Mouse (Mus musculus) heart, embryonic 14.5 days (tissue): Measurements from ENCODE around the gene Hacl1. TPM values are rescaled to one million over a fixed set of nuclear protein-coding genes. Genes with fewer than 3 reads are reported as not detected.

ENCODE experiments used
- ATAC-seq: fragments of 200-750 bp; cut with Nextera tagmentation; 2 replicates; pipeline ENCODE4 v1.8.0; 2017; ENCODE audit warnings: low read depth, moderate TSS enrichment; ENCODE audit not compliant: insufficient number of reproducible peaks, insufficient read depth, low FRiP score
- H3K27ac ChIP-seq, 2 experiments: fragments of 200-500 bp in 1 of 2; fragments of 300-500 bp in 1 of 2; sonication (generic) in 1 of 2; replicated peaks in 1 of 2; 2 replicates each; pipeline ENCODE4 v1.5.1; 2012 to 2014; ENCODE audit warnings: low read depth in 2 of 2, low read length in 2 of 2, control low read depth in 1 of 2, mild to moderate bottlenecking in 1 of 2, mixed read lengths in 1 of 2; ENCODE audit not compliant: control insufficient read depth in 1 of 2, insufficient read depth in 1 of 2
- H3K27me3 ChIP-seq: fragments of 300-500 bp; sonication (generic); 2 replicates; pipeline ENCODE4 v1.6.1; 2014; ENCODE audit warnings: mild to moderate bottlenecking, low read length, control low read depth; ENCODE audit not compliant: control insufficient read depth, insufficient read depth
- H3K36me3 ChIP-seq: fragments of 300-500 bp; sonication (generic); 2 replicates; pipeline ENCODE4 v1.6.1; 2014; ENCODE audit warnings: mild to moderate bottlenecking, control low read depth, low read length, mixed read lengths; ENCODE audit not compliant: control insufficient read depth, insufficient read depth
- H3K4me1 ChIP-seq, 2 experiments: fragments of 200-500 bp in 1 of 2; fragments of 300-500 bp in 1 of 2; sonication (generic) in 1 of 2; 2 replicates each; pipeline ENCODE4 v1.6.1; 2012 to 2014; ENCODE audit warnings: low read length in 2 of 2, control low read depth in 1 of 2, mixed read lengths in 1 of 2; ENCODE audit not compliant: control insufficient read depth in 2 of 2, insufficient read depth in 2 of 2
- H3K4me2 ChIP-seq: fragments of 300-500 bp; sonication (generic); 2 replicates; pipeline ENCODE4 v1.6.1; 2014; ENCODE audit warnings: mild to moderate bottlenecking, low read length
- H3K4me3 ChIP-seq, 2 experiments: fragments of 200-500 bp in 1 of 2; fragments of 300-500 bp in 1 of 2; sonication (generic) in 1 of 2; 2 replicates each; pipeline ENCODE4 v1.5.1; 2012 to 2014; ENCODE audit warnings: low read length in 2 of 2, mild to moderate bottlenecking in 2 of 2, control low read depth in 1 of 2, low read depth in 1 of 2, moderate library complexity in 1 of 2; ENCODE audit not compliant: control insufficient read depth in 1 of 2, insufficient read depth in 1 of 2
- H3K9ac ChIP-seq: fragments of 300-500 bp; sonication (generic); 2 replicates; pipeline ENCODE4 v1.6.1; 2014; ENCODE audit warnings: mild to moderate bottlenecking, low read length
- H3K9me3 ChIP-seq: fragments of 300-500 bp; sonication (generic); 2 replicates; pipeline ENCODE4 v1.6.1; 2016; ENCODE audit warnings: low read length, control low read depth; ENCODE audit not compliant: control insufficient read depth
- WGBS: fragments of 180-500 bp; shearing (Covaris S2); extraction: QIAGEN DNeasy Blood & Tissue Kit; methylation state at CpG from one replicate; pipeline ENCODE4 v1.1.7; 2014; 5-methylcytosine and 5-hydroxymethylcytosine counted together
- polyA plus RNA-seq: library from polyadenylated mRNA; unstranded; fragments of >200 nt; fragmentation: Nextera tagmentation; extraction: Ambion mirVana; gene quantifications from 2 replicates; pipeline ENCODE4 v1.2.1, GENCODE M21; 2014

Gene Hacl1
- polyA plus RNA-seq, 1 experiment from 2014 or later, result 14.3 TPM

GRCm38 (mm10) chr14:31665566-31665940, 24.5 kb upstream of the Hacl1 start:
- WGBS, result 79% methylated on average over 4 of the region's 4 CpGs
- no peaks in the 10 kb centered on the region for H3K9me3 ChIP-seq
- ATAC-seq, result no peak
- H3K36me3 ChIP-seq, result peaks cover 18% of the 10 kb centered on the region
- H3K9ac ChIP-seq, result no peak overlapping the region
- H3K27ac ChIP-seq, result no peak overlapping the region
- no peaks in the 10 kb centered on the region for H3K27me3 ChIP-seq
- H3K4me3 ChIP-seq, result no peak overlapping the region
- H3K4me2 ChIP-seq, result no peak overlapping the region
- peaks cover 49 to 56% of the 10 kb centered on the region in 2 experiments for H3K4me1 ChIP-seq

GRCm38 (mm10) chr14:31664903-31665565, 23.9 kb upstream of the Hacl1 start:
- 52% methylated on average over 12 of the region's 12 CpGs for WGBS
- H3K9me3 ChIP-seq, result no peaks in the 10 kb centered on the region
- peaks cover 18% of the 10 kb centered on the region for H3K36me3 ChIP-seq
- peaks cover 52 to 58% of the 10 kb centered on the region in 2 experiments for H3K4me1 ChIP-seq
- no peak for ATAC-seq
- H3K4me3 ChIP-seq, result no peak overlapping the region
- no peak overlapping the region for H3K4me2 ChIP-seq
- H3K27ac ChIP-seq, result peak overlapping the region in 1 of 2 experiments; percentile 95; a peak in 1 of 4 replicates
- H3K27me3 ChIP-seq, result no peaks in the 10 kb centered on the region
- no peak overlapping the region for H3K9ac ChIP-seq

GRCm38 (mm10) chr14:31664100-31664902, 23.2 kb upstream of the Hacl1 start:
- H3K9ac ChIP-seq, result peak overlapping the region; percentile 38; the same call in 1 of the 2 replicates
- no peak overlapping the region for H3K4me2 ChIP-seq
- H3K36me3 ChIP-seq, result peaks cover 18% of the 10 kb centered on the region
- ATAC-seq, result no peak
- no peaks in the 10 kb centered on the region for H3K9me3 ChIP-seq
- no peak overlapping the region for H3K4me3 ChIP-seq
- WGBS, result 53% methylated on average over 18 of the region's 18 CpGs
- H3K27ac ChIP-seq, result peak overlapping the region; percentile 45 to 95; a peak in 3 of 4 replicates
- H3K4me1 ChIP-seq, result peaks cover 54 to 57% of the 10 kb centered on the region in 2 experiments
- H3K27me3 ChIP-seq, result no peaks in the 10 kb centered on the region

GRCm38 (mm10) chr14:31663376-31664099, 22.5 kb upstream of the Hacl1 start:
- Histone ChIP-seq H3K4me3 (no peak overlapping the region), H3K27me3 (no peaks in the 10 kb centered on the region), H3K4me1 (peaks cover 52 to 59% of the 10 kb centered on the region in 2 experiments), H3K9me3 (no peaks in the 10 kb centered on the region), H3K36me3 (peaks cover 18% of the 10 kb centered on the region), H3K9ac (peak overlapping the region; percentile 75), H3K27ac (peak overlapping the region; percentile 93 to 95), H3K4me2 (no peak overlapping the region)
- ATAC-seq, result no peak
- WGBS, result 83% methylated on average over 13 of the region's 13 CpGs

GRCm38 (mm10) chr14:31662555-31663211, 21.6 kb upstream of the Hacl1 start:
- Histone ChIP-seq H3K4me2 (peak overlapping the region; percentile 64), H3K27me3 (no peaks in the 10 kb centered on the region), H3K9me3 (no peaks in the 10 kb centered on the region), H3K4me1 (peaks cover 55 to 57% of the 10 kb centered on the region in 2 experiments), H3K4me3 (peak overlapping the region in 1 of 2 experiments; percentile 32; a peak in 2 of 4 replicates), H3K9ac (peak overlapping the region; percentile 75), H3K36me3 (peaks cover 18% of the 10 kb centered on the region), H3K27ac (peak overlapping the region; percentile 93 to 95)
- 17% methylated on average over 9 of the region's 9 CpGs for WGBS
- ATAC-seq, result peak; percentile 20; the same call in 1 of the 2 replicates

- peak overlapping the region; percentile 75 for H3K9ac ChIP-seq
- peaks cover 59 to 65% of the 10 kb centered on the region in 2 experiments for H3K4me1 ChIP-seq
- H3K9me3 ChIP-seq, result no peaks in the 10 kb centered on the region
- peak overlapping the region; percentile 18 to 32 for H3K4me3 ChIP-seq
- no peaks in the 10 kb centered on the region for H3K27me3 ChIP-seq
- peak overlapping the region; percentile 93 to 95 for H3K27ac ChIP-seq
- 9% methylated on average over 44 of the region's 44 CpGs for WGBS
- peaks cover 11% of the 10 kb centered on the region for H3K36me3 ChIP-seq
- peak; percentile 72 for ATAC-seq
- peak overlapping the region; percentile 64 for H3K4me2 ChIP-seq
Measured at GRCm38 (mm10) chr14:31661671-31662554, 20.8 kb upstream of the Hacl1 start.
